Mouse (Mus musculus): ENCODE data around the gene Slc35b2. TPM values are rescaled to one million over a fixed set of nuclear protein-coding genes. Genes with fewer than 3 reads are reported as not detected.
A peak's percentile ranks its signal among the peaks of the same experiment; 100 is the strongest.

Gene Slc35b2
- polyA plus RNA-seq, 1 experiment from 2014 or later, result 131 TPM

DNA sequence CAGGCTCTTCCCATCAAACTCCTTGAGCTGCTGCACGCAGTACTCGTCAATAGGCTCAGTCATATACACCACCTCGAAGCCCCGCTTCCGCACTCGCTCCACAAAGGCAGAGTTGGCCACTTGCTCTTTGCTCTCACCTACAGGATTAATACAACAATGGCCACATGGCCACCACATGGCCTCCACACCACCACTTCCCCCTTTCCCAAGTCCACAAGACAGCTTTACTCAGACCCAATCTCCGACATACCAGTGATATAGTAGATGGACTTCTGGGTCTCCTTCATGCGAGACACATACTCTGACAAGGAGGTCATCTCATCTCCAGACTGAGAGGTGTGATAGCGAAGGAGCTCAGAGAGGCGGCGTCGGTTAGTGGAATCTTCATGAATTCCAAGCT, 5.3 kb downstream of the Slc35b2 start:
- peaks cover 23% of the 10 kb centered on the region for H3K4me1 ChIP-seq (replicated peaks; ENCODE audit: control insufficient read depth, insufficient read depth, low read length)
- peaks cover 63% of the 10 kb centered on the region for H3K36me3 ChIP-seq (ENCODE audit: control insufficient read depth, insufficient read depth, low read length)

DNA sequence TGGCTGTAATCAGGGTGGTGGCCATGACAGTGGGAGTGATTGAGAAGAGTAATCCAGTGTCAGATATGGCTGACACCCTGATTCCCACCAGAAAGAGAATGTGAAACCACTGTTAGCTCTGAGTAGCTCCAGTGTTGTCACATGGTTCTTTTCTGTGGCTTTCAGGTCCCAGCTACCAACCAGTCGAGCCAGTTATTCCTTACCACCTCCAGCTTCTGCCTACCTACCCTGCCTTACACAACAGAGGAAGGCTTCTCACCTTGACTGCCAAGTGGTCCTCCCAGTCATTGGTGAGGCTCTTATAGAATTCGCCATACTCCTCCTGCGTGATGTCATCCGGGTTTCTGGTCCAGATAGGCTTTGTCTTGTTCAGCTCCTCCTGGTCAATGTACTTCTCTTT, 6.3 kb downstream of the Slc35b2 start:
- Histone ChIP-seq H3K36me3 (ENCODE audit: control insufficient read depth, insufficient read depth, low read length) (peaks cover 63% of the 10 kb centered on the region), H3K27ac (ENCODE audit: low read length) (no peak overlapping the region), H3K9ac (ENCODE audit: low read length) (no peak overlapping the region), H3K9me3 (ENCODE audit: control insufficient read depth, low read length) (no peaks in the 10 kb centered on the region), H3K4me1 (replicated peaks; ENCODE audit: control insufficient read depth, insufficient read depth, low read length) (peaks cover 21% of the 10 kb centered on the region), H3K4me3 (ENCODE audit: low read length) (no peak overlapping the region; the same call in 1 of the 2 replicates), H3K4me2 (ENCODE audit: low read depth, low read length) (no peak overlapping the region), H3K27me3 (ENCODE audit: control insufficient read depth, insufficient read depth, low read depth, low read length) (no peaks in the 10 kb centered on the region)
- WGBS, result 69% methylated on average over 4 of the region's 4 CpGs
- no peak for ATAC-seq (ENCODE audit: low read depth)

More for the DNA sequence above, 5.3 kb downstream of the Slc35b2 start:
- no peak for ATAC-seq (ENCODE audit: low read depth)
- no peaks in the 10 kb centered on the region for H3K9me3 ChIP-seq (ENCODE audit: control insufficient read depth, low read length)
- no peaks in the 10 kb centered on the region for H3K27me3 ChIP-seq (ENCODE audit: control insufficient read depth, insufficient read depth, low read depth, low read length)
- 82% methylated on average over 12 of the region's 12 CpGs for WGBS
- no peak overlapping the region for H3K4me2 ChIP-seq (ENCODE audit: low read depth, low read length)
- no peak overlapping the region for H3K9ac ChIP-seq (ENCODE audit: low read length)
- no peak overlapping the region for H3K27ac ChIP-seq (ENCODE audit: low read length)
- no peak overlapping the region for H3K4me3 ChIP-seq (ENCODE audit: low read length)

DNA sequence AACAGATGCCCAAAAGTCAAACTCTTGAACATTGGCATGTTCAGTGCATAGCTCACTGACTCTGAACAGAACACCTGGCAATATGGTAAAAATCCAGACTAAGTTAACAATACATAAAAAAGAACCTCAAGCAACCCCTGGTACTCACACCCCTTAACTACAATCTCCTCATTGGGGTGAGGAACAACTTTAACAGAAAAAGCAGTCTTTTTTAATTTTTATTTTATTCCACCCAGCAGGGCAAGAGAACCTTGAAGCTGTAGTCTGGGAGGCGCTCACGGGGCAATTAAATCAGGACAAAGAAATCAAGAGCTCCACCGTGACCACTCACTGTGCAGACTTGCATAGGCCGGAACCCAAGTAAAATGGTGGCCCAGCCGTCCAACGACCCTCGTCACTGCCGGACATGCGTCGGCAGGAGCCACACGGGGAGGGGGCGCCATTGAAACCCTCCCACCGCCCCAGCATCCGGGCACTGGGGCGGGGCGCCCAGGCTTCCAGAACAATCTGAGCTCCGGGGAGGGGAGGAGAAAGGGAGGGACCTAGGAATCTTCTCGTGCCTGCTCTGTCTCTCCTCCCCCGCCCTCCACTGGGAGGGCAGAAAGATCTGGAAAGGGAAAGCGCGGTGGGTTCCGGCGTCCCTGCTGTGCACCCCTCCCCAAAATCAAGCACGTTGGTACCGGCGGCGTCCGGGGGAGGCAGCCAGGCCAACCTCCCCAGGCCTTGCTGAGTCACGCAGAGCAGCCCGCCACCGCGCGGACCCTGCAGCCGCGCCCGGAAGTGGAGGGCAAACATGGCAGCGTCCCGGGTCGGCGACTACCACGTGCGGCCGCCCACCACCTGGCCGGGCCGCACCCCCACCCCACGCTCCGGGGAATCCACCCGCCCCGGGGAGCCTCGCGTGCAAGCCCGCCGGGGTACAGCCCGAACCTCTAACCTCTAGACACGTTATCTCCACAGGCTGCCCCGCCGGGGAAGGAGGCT, 8.7 kb downstream of the Slc35b2 start:
- peak; percentile 72 for ATAC-seq (ENCODE audit: low read depth)
- Histone ChIP-seq H3K36me3 (ENCODE audit: control insufficient read depth, insufficient read depth, low read length) (peaks cover 43% of the 10 kb centered on the region), H3K9ac (ENCODE audit: low read length) (peak overlapping the region; percentile 99), H3K27me3 (ENCODE audit: control insufficient read depth, insufficient read depth, low read depth, low read length) (no peaks in the 10 kb centered on the region), H3K4me1 (replicated peaks; ENCODE audit: control insufficient read depth, insufficient read depth, low read length) (peaks cover 15% of the 10 kb centered on the region), H3K9me3 (ENCODE audit: control insufficient read depth, low read length) (no peaks in the 10 kb centered on the region), H3K4me2 (ENCODE audit: low read depth, low read length) (peak overlapping the region; percentile 80), H3K4me3 (ENCODE audit: low read length) (peak overlapping the region; percentile 96), H3K27ac (ENCODE audit: low read length) (peak overlapping the region; percentile 98)
- under 1% methylated on average over 52 of the region's 57 CpGs for WGBS

DNA sequence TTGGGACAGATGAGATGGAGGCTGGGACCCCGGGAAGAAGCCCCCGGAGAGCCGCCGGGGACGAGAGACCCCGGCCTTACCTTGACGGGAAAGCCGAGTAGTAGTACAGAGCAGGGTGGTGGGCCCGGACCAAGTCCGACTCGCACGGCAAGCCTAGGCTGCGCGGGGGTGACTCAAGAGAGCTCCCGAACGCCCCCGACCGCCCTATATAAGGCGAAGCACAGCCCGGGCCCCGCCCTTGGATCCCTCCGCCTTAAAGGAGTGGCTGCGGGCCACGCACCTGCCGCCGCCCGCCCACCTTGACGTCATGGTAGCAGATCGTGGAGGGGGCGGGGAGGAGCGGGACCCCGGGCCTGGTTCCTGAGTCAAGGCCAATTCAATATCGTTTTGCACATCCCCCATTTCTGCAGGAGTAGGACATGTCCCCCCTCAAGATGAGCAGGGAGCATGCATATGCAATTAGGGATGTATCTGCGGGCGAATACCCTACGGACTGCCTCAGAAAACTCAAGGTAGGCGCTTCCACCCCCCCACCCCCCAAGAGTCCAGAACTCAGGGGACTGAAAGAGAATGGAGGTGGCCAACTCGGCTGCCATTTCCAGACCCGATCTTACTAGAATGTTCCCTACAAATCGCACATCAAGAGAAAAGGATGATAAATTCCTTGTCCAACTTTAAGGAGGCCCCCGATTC, 9.6 kb downstream of the Slc35b2 start, which contains the start of gene Hsp90ab1:
Hsp90ab1 (minus strand) TSS at position 185 of the 693 bp plus-strand sequence.
- Histone ChIP-seq H3K4me3 (ENCODE audit: low read length) (peak within 1 kb of the TSS; percentile 96), H3K27me3 (ENCODE audit: control insufficient read depth, insufficient read depth, low read depth, low read length) (no peaks in the 10 kb centered on the region), H3K36me3 (ENCODE audit: control insufficient read depth, insufficient read depth, low read length) (peaks cover 35% of the 10 kb centered on the region), H3K4me1 (replicated peaks; ENCODE audit: control insufficient read depth, insufficient read depth, low read length) (peaks cover 18% of the 10 kb centered on the region), H3K9ac (ENCODE audit: low read length) (peak within 1 kb of the TSS; percentile 99), H3K4me2 (ENCODE audit: low read depth, low read length) (peak within 1 kb of the TSS; percentile 80), H3K27ac (ENCODE audit: low read length) (peak within 1 kb of the TSS; percentile 98), H3K9me3 (ENCODE audit: control insufficient read depth, low read length) (no peaks in the 10 kb centered on the region)
- WGBS, result under 1% methylated on average over 41 of the region's 41 CpGs
- peak; percentile 83 for ATAC-seq (ENCODE audit: low read depth)

- H3K9me3 ChIP-seq (ENCODE audit: control insufficient read depth, low read length), result no peaks in the 10 kb centered on the region
- under 1% methylated on average over 18 of the region's 18 CpGs for WGBS
- H3K27ac ChIP-seq (ENCODE audit: low read length), result peak overlapping the region; percentile 98
- peak; percentile 76 for ATAC-seq (ENCODE audit: low read depth)
- peak overlapping the region; percentile 96 for H3K4me3 ChIP-seq (ENCODE audit: low read length)
- peak overlapping the region; percentile 76 for H3K4me2 ChIP-seq (ENCODE audit: low read depth, low read length)
- peak overlapping the region; percentile 84 for H3K9ac ChIP-seq (ENCODE audit: low read length)
- H3K36me3 ChIP-seq (ENCODE audit: control insufficient read depth, insufficient read depth, low read length), result peaks cover 30% of the 10 kb centered on the region
- H3K4me1 ChIP-seq (replicated peaks; ENCODE audit: control insufficient read depth, insufficient read depth, low read length), result peaks cover 18% of the 10 kb centered on the region
- no peaks in the 10 kb centered on the region for H3K27me3 ChIP-seq (ENCODE audit: control insufficient read depth, insufficient read depth, low read depth, low read length)
Measured at GRCm38 (mm10) chr17:45573780-45574123, 10.1 kb downstream of the Slc35b2 start.

- 2% methylated on average over 17 of the region's 17 CpGs for WGBS
- peak; percentile 69 for ATAC-seq (ENCODE audit: low read depth)
- Histone ChIP-seq H3K4me2 (ENCODE audit: low read depth, low read length) (peak overlapping the region; percentile 76), H3K36me3 (ENCODE audit: control insufficient read depth, insufficient read depth, low read length) (peaks cover 25% of the 10 kb centered on the region), H3K9me3 (ENCODE audit: control insufficient read depth, low read length) (no peaks in the 10 kb centered on the region), H3K27me3 (ENCODE audit: control insufficient read depth, insufficient read depth, low read depth, low read length) (no peaks in the 10 kb centered on the region), H3K4me3 (ENCODE audit: low read length) (peak overlapping the region; percentile 96), H3K4me1 (replicated peaks; ENCODE audit: control insufficient read depth, insufficient read depth, low read length) (peaks cover 18% of the 10 kb centered on the region), H3K27ac (ENCODE audit: low read length) (peak overlapping the region; percentile 98), H3K9ac (ENCODE audit: low read length) (peak overlapping the region; percentile 84)
Measured at GRCm38 (mm10) chr17:45574129-45574761, 10.6 kb downstream of the Slc35b2 start.

GRCm38 (mm10) chr17:45575123-45575897, 11.6 kb downstream of the Slc35b2 start:
- no peak for ATAC-seq (ENCODE audit: low read depth)
- Histone ChIP-seq H3K4me1 (replicated peaks; ENCODE audit: control insufficient read depth, insufficient read depth, low read length) (peaks cover 18% of the 10 kb centered on the region), H3K9me3 (ENCODE audit: control insufficient read depth, low read length) (no peaks in the 10 kb centered on the region), H3K9ac (ENCODE audit: low read length) (peak overlapping the region; percentile 84), H3K27me3 (ENCODE audit: control insufficient read depth, insufficient read depth, low read depth, low read length) (no peaks in the 10 kb centered on the region), H3K27ac (ENCODE audit: low read length) (peak overlapping the region; percentile 98; the same call in 1 of the 2 replicates), H3K4me2 (ENCODE audit: low read depth, low read length) (0 out of 2 replicates have a peak overlapping the region, but pooled peaks have one; percentile 76), H3K4me3 (ENCODE audit: low read length) (no peak overlapping the region), H3K36me3 (ENCODE audit: control insufficient read depth, insufficient read depth, low read length) (peaks cover 14% of the 10 kb centered on the region)
- WGBS, result 88% methylated on average over 8 of the region's 8 CpGs

DNA sequence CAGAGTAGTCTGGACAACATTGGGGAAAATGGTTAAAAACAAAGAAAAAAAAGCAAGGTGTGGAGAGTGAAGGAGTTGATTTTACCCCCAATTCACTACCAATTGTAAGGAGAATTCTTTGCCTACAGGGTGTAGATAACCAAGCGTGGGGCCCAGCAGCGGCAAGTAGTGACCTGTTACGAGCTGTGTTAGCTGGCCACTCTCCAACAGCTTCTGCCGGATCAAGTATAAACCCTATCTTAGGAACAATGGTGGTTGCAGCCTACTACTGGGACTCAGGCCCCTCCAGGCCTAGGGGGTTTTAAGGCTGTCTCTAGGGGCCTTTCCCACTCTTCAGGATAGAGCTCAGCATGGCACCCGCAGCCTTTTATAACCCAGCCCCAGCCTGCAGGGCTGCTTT, 14.6 kb downstream of the Slc35b2 start:
- Histone ChIP-seq H3K9ac (ENCODE audit: low read length) (no peak overlapping the region), H3K4me2 (ENCODE audit: low read depth, low read length) (no peak overlapping the region), H3K4me3 (ENCODE audit: low read length) (no peak overlapping the region), H3K27me3 (ENCODE audit: control insufficient read depth, insufficient read depth, low read depth, low read length) (no peaks in the 10 kb centered on the region), H3K36me3 (ENCODE audit: control insufficient read depth, insufficient read depth, low read length) (no peaks in the 10 kb centered on the region), H3K9me3 (ENCODE audit: control insufficient read depth, low read length) (no peaks in the 10 kb centered on the region), H3K27ac (ENCODE audit: low read length) (peak overlapping the region; percentile 73), H3K4me1 (replicated peaks; ENCODE audit: control insufficient read depth, insufficient read depth, low read length) (peaks cover 16% of the 10 kb centered on the region)
- no peak for ATAC-seq (ENCODE audit: low read depth)
- WGBS, result 45% methylated on average over 5 of the region's 5 CpGs

Measured in lung, embryonic 16.5 days (tissue).